Comparison of ENCODE assay signal across 16 mouse cellular contexts in genomic region chr14:103216331-103216730, GRCm38 (mm10).
"Had no signal": no experiment of that assay in that cellular context is flagged by ENCODE, and none has a peak within 500 bp of the region (broad histone marks: within the 10 kb centered on the region; RNA-seq: fewer than 3 reads in every experiment).

No protein-coding gene starts in this region.

- H3K4me3 ChIP-seq: neural tube, embryonic 13.5 days; neural tube, embryonic 15.5 days; stomach, embryonic 15.5 days had no signal

- H3K9ac ChIP-seq: neural tube, embryonic 13.5 days; neural tube, embryonic 15.5 days; stomach, embryonic 15.5 days had no signal

- H3K27ac ChIP-seq: neural tube, embryonic 13.5 days; neural tube, embryonic 15.5 days; stomach, embryonic 15.5 days; stomach, postnatal 0 days had no signal

- H3K4me2 ChIP-seq: neural tube, embryonic 13.5 days; neural tube, embryonic 15.5 days; stomach, embryonic 15.5 days had no signal

- H3K9me3 ChIP-seq: neural tube, embryonic 13.5 days; neural tube, embryonic 15.5 days; stomach, embryonic 15.5 days had no signal

- H3K4me1 ChIP-seq: neural tube, embryonic 13.5 days; neural tube, embryonic 15.5 days; stomach, embryonic 15.5 days had no signal

- H3K27me3 ChIP-seq: neural tube, embryonic 13.5 days; neural tube, embryonic 15.5 days; stomach, embryonic 15.5 days had no signal

- DNase-seq: retina, postnatal 1 day; right cerebral cortex, adult 18-20 months; right cerebral cortex, postnatal 14 days; right cerebral cortex, postnatal 25 days; right cerebral cortex, postnatal 4 days; spleen, adult 18-20 months; thymus, adult 18-20 months; thymus, adult 2 months; thymus, postnatal 14 days; thymus, postnatal 25 days; thymus, postnatal 36 days; thymus, postnatal 4 days had no signal
